Mouse (Mus musculus) liver, embryonic 14.5 days (tissue): Measurements from ENCODE around the gene Rsbn1. TPM values are rescaled to one million over a fixed set of nuclear protein-coding genes. Genes with fewer than 3 reads are reported as not detected.

ENCODE experiments used
- ATAC-seq: fragments of 200-750 bp; cut with Nextera tagmentation; 2 replicates; pipeline ENCODE4 v1.8.0; 2017; ENCODE audit warnings: moderate number of reproducible peaks, mild to moderate bottlenecking, moderate library complexity; ENCODE audit not compliant: insufficient read depth
- DNase-seq, 3 experiments: peaks; one replicate each; pipeline ENCODE4 v3.0.0-alpha.2; 2012 to 2013; ENCODE audit warnings: low read depth in 3 of 3, low spot score in 3 of 3
- H3K27ac ChIP-seq: fragments of 300-500 bp; sonication (generic); 2 replicates; pipeline ENCODE4 v1.5.1; 2014; ENCODE audit warnings: moderate library complexity, mild to moderate bottlenecking, control low read depth, inconsistent platforms
- H3K27me3 ChIP-seq: fragments of 300-500 bp; sonication (generic); 2 replicates; pipeline ENCODE4 v1.6.1; 2014; ENCODE audit warnings: mild to moderate bottlenecking, low read length, moderate library complexity; ENCODE audit not compliant: control insufficient read depth, insufficient read depth
- H3K36me3 ChIP-seq: fragments of 300-500 bp; sonication (generic); replicated peaks from 2 replicates; pipeline ENCODE4 v1.6.1; 2014; ENCODE audit warnings: low read depth; ENCODE audit not compliant: control insufficient read depth, insufficient read depth
- H3K4me1 ChIP-seq, 2 experiments: fragments of 200-500 bp in 1 of 2; fragments of 300-500 bp in 1 of 2; sonication (generic) in 1 of 2; replicated peaks; 2 replicates each; pipeline ENCODE4 v1.6.1; 2012 to 2014; ENCODE audit warnings: antibody characterized with exemption in 1 of 2, inconsistent platforms in 1 of 2, low read length in 1 of 2; ENCODE audit not compliant: control insufficient read depth in 2 of 2, insufficient read depth in 2 of 2
- H3K4me2 ChIP-seq: fragments of 300-500 bp; sonication (generic); 2 replicates; pipeline ENCODE4 v1.6.1; 2014; ENCODE audit warnings: low read depth, mild to moderate bottlenecking, control low read depth, moderate library complexity
- H3K4me3 ChIP-seq, 2 experiments: fragments of 200-500 bp in 1 of 2; fragments of 300-500 bp in 1 of 2; sonication (generic) in 1 of 2; 2 replicates each; pipeline ENCODE4 v1.5.1; 2012 to 2014; ENCODE audit warnings: low read depth in 2 of 2, low read length in 2 of 2, mild to moderate bottlenecking in 2 of 2, control low read depth in 1 of 2, inconsistent platforms in 1 of 2, moderate library complexity in 1 of 2; ENCODE audit not compliant: insufficient read depth in 1 of 2
- H3K9ac ChIP-seq: fragments of 300-500 bp; sonication (generic); replicated peaks from 2 replicates; pipeline ENCODE4 v1.6.1; 2014; ENCODE audit warnings: mild to moderate bottlenecking, control low read depth, moderate library complexity
- H3K9me3 ChIP-seq: fragments of 300-500 bp; sonication (generic); 2 replicates; pipeline ENCODE4 v1.6.1; 2016; ENCODE audit warnings: low read length, mixed read lengths; ENCODE audit not compliant: control insufficient read depth
- CTCF ChIP-seq: IDR thresholded peaks from 2 replicates; pipeline ENCODE4 v1.5.1; 2016; ENCODE audit warnings: antibody characterized with exemption, low read depth, control low read depth
- EP300 ChIP-seq: IDR thresholded peaks from 2 replicates; pipeline ENCODE4 v1.6.1; 2016; ENCODE audit warnings: antibody characterized with exemption, low read depth
- whole genome bisulfite sequencing: fragments of 180-500 bp; shearing (Covaris S2); extraction: QIAGEN DNeasy Blood & Tissue Kit; methylation state at CpG from one replicate; pipeline ENCODE4 v1.1.7; 2014; ENCODE audit not compliant: insufficient replicate concordance; 5-methylcytosine and 5-hydroxymethylcytosine counted together
- polyA plus RNA-seq, 2 experiments: library from polyadenylated mRNA; depleted of rRNA in 1 of 2; stranded (reverse) in 1 of 2; unstranded in 1 of 2; fragments of >200 nt; fragmentation: Nextera tagmentation in 1 of 2; extraction: Ambion mirVana in 1 of 2; gene quantifications; 2 replicates each; pipeline versions ENCODE4 v1.2.1 to v1.2.3; 2012 to 2014

Gene Rsbn1
- polyA plus RNA-seq, 2 experiments: 3.3 to 3.6 TPM

DNA sequence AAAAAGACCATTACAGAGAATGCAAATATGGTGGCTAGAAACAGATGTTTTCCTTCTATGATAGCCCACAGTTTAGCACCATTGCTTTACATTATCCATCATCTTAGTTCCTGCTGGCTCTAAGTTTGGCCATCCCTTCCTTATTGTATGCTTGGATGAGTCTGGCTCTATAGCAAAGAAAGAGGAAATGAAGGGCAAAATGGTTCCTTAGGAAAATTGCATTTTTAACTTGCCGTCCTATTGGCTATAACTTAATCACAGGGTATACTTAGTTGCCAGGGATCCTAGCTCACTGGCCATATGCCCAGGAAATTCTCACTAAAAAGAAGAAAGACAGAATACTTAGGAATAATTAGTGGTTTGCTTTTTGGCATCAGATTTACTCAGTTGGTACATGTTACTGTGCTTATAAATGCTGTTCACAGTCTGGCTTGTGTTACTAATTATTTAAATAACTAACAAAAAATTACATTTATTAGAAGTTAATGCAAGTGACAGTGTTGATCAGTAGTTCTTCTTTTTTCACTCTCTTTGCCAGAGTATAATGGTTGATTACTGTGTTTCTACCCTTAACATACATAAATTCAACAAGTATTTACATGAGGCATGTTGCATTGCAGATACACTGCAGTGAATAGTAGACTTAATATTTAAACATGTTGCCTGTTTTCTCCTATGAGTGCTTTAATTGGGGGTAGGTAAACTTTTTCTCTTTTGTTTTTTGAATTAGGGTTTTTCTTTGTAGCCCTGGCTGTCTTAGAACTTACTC, 31.1 kb downstream of the Rsbn1 start:
- no peaks in the 10 kb centered on the region for H3K36me3 ChIP-seq
- no peak for DNase-seq
- no peaks in the 10 kb centered on the region for H3K27me3 ChIP-seq
- no peak overlapping the region for H3K4me2 ChIP-seq
- H3K9me3 ChIP-seq: no peaks in the 10 kb centered on the region
- TF ChIP-seq EP300 (no peak), CTCF (no peak)
- H3K4me3 ChIP-seq: no peak overlapping the region
- H3K27ac ChIP-seq: no peak overlapping the region
- H3K4me1 ChIP-seq: no peaks in the 10 kb centered on the region
- ATAC-seq: no peak
- 70% methylated on average over 1 of the region's 1 CpGs for WGBS
- no peak overlapping the region for H3K9ac ChIP-seq

DNA sequence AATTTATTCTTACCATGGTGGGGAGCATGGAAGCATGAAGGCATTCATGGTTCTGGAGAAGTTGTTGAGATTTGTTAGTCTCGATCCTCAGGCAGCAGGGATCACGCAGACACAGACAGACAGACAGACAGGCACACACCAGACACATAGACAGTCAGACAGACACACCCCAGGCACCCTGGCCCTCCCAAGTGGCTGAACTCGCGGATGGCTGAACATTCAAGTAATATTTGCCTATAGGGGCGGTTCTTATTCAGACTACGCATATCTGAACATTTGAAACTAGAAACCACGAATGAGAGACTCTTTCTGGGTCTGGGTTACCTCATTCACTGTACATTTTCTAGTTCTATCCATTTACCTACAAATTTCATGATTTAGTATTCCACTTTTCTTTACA, 34.7 kb downstream of the Rsbn1 start:
- no peak overlapping the region for H3K27ac ChIP-seq
- H3K27me3 ChIP-seq: no peaks in the 10 kb centered on the region
- DNase-seq: no peak
- H3K4me2 ChIP-seq: no peak overlapping the region
- no peak overlapping the region for H3K4me3 ChIP-seq
- H3K36me3 ChIP-seq: no peaks in the 10 kb centered on the region
- no peak for TF ChIP-seq EP300
- no peak for TF ChIP-seq CTCF
- no peaks in the 10 kb centered on the region for H3K4me1 ChIP-seq
- H3K9ac ChIP-seq: no peak overlapping the region
- 74% methylated on average over 7 of the region's 7 CpGs for WGBS
- ATAC-seq: no peak
- no peaks in the 10 kb centered on the region for H3K9me3 ChIP-seq

DNA sequence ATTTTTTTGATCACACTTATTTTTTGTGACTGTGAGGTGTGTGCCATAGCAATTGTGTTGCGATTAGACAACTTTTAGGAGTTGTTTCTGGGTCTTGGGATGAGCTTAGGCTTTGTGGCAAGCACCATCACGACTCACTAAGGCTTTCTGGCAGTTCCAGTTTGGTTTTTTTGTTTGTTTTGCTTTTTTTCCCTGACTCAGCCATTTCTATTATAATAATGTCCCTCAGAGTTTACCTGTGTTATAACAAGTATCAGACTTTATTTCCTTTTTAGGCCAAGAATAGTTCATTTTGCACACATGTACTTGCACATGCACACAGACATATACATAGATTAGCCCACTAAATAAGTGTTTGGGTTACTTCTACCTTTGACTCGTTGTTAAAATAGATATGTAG, 46.7 kb downstream of the Rsbn1 start:
- H3K27me3 ChIP-seq: no peaks in the 10 kb centered on the region
- ATAC-seq: no peak
- TF ChIP-seq EP300 (no peak), CTCF (no peak)
- H3K4me1 ChIP-seq: no peaks in the 10 kb centered on the region
- 72% methylated on average over 3 of the region's 3 CpGs for WGBS
- no peak overlapping the region for H3K9ac ChIP-seq
- no peaks in the 10 kb centered on the region for H3K9me3 ChIP-seq
- H3K27ac ChIP-seq: no peak overlapping the region
- no peak for DNase-seq
- H3K4me2 ChIP-seq: no peak overlapping the region
- no peak overlapping the region for H3K4me3 ChIP-seq
- peaks cover 12% of the 10 kb centered on the region for H3K36me3 ChIP-seq

DNA sequence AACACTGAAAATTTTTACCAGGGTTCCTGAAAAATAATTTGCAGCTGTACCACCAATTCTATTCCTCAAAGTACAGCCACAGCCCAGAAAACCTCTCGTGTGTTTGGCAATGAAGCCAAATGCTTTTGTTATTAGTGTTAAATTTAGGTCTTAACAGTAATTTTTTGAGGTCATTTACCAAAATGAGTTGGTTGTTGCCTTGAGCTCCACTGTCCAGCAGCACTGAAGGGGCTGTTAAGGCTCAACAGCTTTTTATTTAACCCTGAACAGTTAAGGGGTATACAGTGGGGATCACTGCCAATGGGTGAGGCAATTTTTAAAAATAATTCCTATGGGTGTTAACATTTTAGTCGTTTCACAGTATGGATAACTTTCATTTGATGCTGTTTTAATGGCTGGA, 53.3 kb downstream of the Rsbn1 start:
- H3K27ac ChIP-seq: peak overlapping the region; percentile 77
- ATAC-seq (no peak), DNase-seq (no peak)
- peaks cover 8% of the 10 kb centered on the region for H3K36me3 ChIP-seq
- H3K4me3 ChIP-seq: peak overlapping the region; percentile 91 to 94
- H3K4me2 ChIP-seq: peak overlapping the region; percentile 97
- peaks cover 6 to 12% of the 10 kb centered on the region in 2 experiments for H3K4me1 ChIP-seq
- 17% methylated on average over 2 of the region's 2 CpGs for whole genome bisulfite sequencing
- no peaks in the 10 kb centered on the region for H3K9me3 ChIP-seq
- H3K9ac ChIP-seq: peak overlapping the region; percentile 94
- H3K27me3 ChIP-seq: no peaks in the 10 kb centered on the region
- TF ChIP-seq EP300 (no peak), CTCF (no peak)

DNA sequence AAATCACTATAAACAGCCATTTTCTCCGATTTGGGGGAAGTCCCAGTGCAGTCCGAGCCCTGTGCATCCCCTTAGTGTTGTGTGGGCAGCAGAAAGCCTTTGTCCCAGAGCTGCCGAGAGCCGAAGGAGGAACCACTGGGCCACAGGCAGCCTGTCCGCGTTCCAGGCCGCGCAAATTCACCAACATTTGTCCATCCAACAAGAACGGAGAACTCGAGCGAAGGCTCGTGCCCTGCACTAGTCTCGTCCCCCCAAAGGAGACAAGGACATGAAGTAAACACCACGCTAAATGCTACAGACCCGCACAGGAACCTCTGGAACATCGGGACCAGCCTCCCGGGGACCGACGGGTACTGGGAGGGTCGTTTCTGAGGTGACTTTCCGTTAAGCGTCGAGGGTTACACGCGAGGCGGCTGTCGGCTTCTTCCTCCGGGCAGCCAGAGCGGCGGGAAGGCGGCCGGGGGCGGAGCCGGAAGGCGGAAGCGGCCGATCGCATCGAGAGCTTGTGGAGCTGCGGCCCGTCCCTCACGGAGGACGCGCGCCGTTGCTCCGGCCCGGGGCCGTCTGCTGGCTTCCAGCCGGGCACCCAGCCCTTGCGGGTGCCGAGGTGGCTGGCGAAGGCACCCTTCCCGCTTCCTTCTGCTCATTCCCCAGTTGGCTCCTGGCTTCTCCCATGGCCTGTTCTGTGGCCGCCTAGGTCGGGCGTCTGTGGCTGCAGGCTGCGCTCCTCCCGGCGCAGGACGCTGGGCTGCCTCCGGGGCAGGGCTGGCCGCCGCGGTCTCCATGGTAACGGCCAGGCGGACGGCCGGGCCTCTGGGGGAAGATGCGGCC, 54.2 kb downstream of the Rsbn1 start, which contains the start of gene Phtf1:
TSS of gene Phtf1 (plus strand) at position 250 of the 831 bp plus-strand sequence.
- peak within 1 kb of the TSS; percentile 91 to 94 for H3K4me3 ChIP-seq
- peak within 1 kb of the TSS; percentile 77 for H3K27ac ChIP-seq
- TF ChIP-seq CTCF (no peak), EP300 (peak; percentile 43)
- peak within 1 kb of the TSS; percentile 94 for H3K9ac ChIP-seq
- peak; percentile 97 for ATAC-seq
- H3K27me3 ChIP-seq: no peaks in the 10 kb centered on the region
- H3K4me1 ChIP-seq: peaks cover 6 to 12% of the 10 kb centered on the region in 2 experiments
- under 1% methylated on average over 70 of the region's 70 CpGs for WGBS
- H3K36me3 ChIP-seq: peaks cover 8% of the 10 kb centered on the region
- H3K4me2 ChIP-seq: peak within 1 kb of the TSS; percentile 97
- peak; percentile 65 to 70 (median 65) for DNase-seq
- H3K9me3 ChIP-seq: no peaks in the 10 kb centered on the region
